In the genomic region with DNA sequence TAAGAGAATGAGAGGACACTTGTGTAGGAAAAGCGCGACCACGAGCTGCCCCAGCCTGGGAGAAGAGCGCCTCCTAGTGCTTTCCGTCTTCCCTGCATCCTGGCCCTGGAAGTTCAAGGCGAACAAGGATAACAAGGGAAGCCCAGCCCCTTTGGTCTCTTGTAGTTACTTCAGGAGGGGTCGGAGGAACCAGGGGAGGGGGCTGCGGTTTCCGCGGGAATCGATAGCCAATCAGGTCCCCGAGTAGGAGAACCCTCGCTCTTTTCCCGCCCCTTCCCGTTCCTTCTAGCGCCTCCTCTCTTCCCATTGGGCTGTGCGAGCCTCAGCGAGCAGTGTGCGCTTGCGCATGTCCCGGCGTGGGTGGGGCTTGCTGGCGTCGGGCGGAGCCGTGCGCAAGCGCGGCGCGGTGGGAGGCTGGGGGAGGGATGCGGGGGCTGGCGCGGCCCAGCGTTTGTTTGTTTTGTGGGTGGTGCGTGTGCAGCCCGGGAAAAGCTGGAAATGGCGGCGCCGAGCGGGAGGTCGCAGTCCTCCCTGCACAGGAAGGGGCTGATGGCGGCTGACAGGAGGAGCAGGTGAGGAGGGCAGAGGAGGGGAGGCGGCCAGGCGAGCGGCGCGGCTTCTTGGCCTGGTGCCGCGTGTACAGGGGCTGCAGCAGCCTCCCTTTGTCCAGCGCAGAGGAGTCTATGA, we compare ENCODE assay signal across 8 mouse cellular contexts. TPM values are rescaled to one million over a fixed set of nuclear protein-coding genes. Genes with fewer than 3 reads are reported as not detected.
DNase-seq lines count a peak whose midpoint lies in the region; ATAC-seq and TF ChIP-seq lines count a peak whose summit lies in the region.

A gene (plus strand): TSS at position 360 of the 687 bp plus-strand sequence.

- ATAC-seq in kidney, embryonic 14.5 days (ENCODE audit: low FRiP score, low TSS enrichment): peak; percentile 99
- ATAC-seq in limb, embryonic 15.5 days (ENCODE audit: insufficient number of reproducible peaks, low FRiP score, low TSS enrichment, low read depth): peak; percentile 100

- H3K27ac ChIP-seq in bone marrow macrophage, adult 2 months (ENCODE audit: insufficient read depth, low read depth, low read length): peak within 1 kb of the TSS; percentile 88
- peak within 1 kb of the TSS; percentile 28 for H3K27ac ChIP-seq in embryonic fibroblast, embryonic 13.5 days (ENCODE audit: insufficient read depth, low read length)
- peak within 1 kb of the TSS; percentile 77 for H3K27ac ChIP-seq in kidney, embryonic 14.5 days (ENCODE audit: low read depth, low read length)
- peak within 1 kb of the TSS; percentile 93 for H3K27ac ChIP-seq in limb, embryonic 15.5 days

- H3K9me3 ChIP-seq in kidney, embryonic 14.5 days (ENCODE audit: control insufficient read depth, low read length): no peaks in the 10 kb centered on the region
- no peaks in the 10 kb centered on the region for H3K9me3 ChIP-seq in limb, embryonic 15.5 days

- peaks cover 7% of the 10 kb centered on the region for H3K4me1 ChIP-seq in bone marrow macrophage, adult 2 months (ENCODE audit: control insufficient read depth, insufficient read depth, low read length)
- H3K4me1 ChIP-seq in embryonic fibroblast, embryonic 13.5 days (ENCODE audit: control insufficient read depth, insufficient read depth, low read length): no peaks in the 10 kb centered on the region
- 0 out of 2 replicates have a peak, but pooled peaks cover 6% of the 10 kb centered on the region for H3K4me1 ChIP-seq in kidney, embryonic 14.5 days (ENCODE audit: control insufficient read depth, insufficient read depth, low read length)
- peaks cover 11% of the 10 kb centered on the region; the same call in 1 of the 2 replicates for H3K4me1 ChIP-seq in limb, embryonic 15.5 days

- peak; percentile 84 for TF ChIP-seq CTCF in bone marrow macrophage, adult 2 months (IDR thresholded peaks at IDR 0.05; ENCODE audit: low read depth, low read length)
- peak; percentile 89 for TF ChIP-seq CTCF in embryonic fibroblast, embryonic 13.5 days (IDR thresholded peaks at IDR 0.05; ENCODE audit: borderline replicate concordance, insufficient read depth, low read length)

- peaks cover 26% of the 10 kb centered on the region for H3K36me3 ChIP-seq in kidney, embryonic 14.5 days (ENCODE audit: control insufficient read depth, insufficient read depth, low read length)
- peaks cover 24% of the 10 kb centered on the region for H3K36me3 ChIP-seq in limb, embryonic 15.5 days

- DNase-seq in A20 (ENCODE audit: low read depth, low spot score): peak; percentile 97
- DNase-seq in heart, adult 9 months (ENCODE audit: low spot score in 2 of 2): peak; percentile 98
- peak; percentile 87 to 93 for DNase-seq in monocyte, adult 2 months (ENCODE audit: low read depth in 1 of 2, low spot score in 2 of 2)
- DNase-seq in spleen, postnatal 36 days (ENCODE audit: low spot score in 2 of 2): peak; percentile 97 to 98

- peak within 1 kb of the TSS; percentile 52 for H3K4me2 ChIP-seq in kidney, embryonic 14.5 days (replicated peaks; ENCODE audit: low read depth, low read length)
- peak within 1 kb of the TSS; percentile 59 for H3K4me2 ChIP-seq in limb, embryonic 15.5 days

- H3K4me3 ChIP-seq in bone marrow macrophage, adult 2 months (ENCODE audit: insufficient read depth, low read length): peak within 1 kb of the TSS; percentile 93
- peak within 1 kb of the TSS; percentile 86 for H3K4me3 ChIP-seq in embryonic fibroblast, embryonic 13.5 days (ENCODE audit: insufficient read depth, low read length)
- peak within 1 kb of the TSS; percentile 60 for H3K4me3 ChIP-seq in kidney, embryonic 14.5 days (ENCODE audit: low read length)
- H3K4me3 ChIP-seq in limb, embryonic 15.5 days: peak within 1 kb of the TSS; percentile 85

- H3K27me3 ChIP-seq in kidney, embryonic 14.5 days (ENCODE audit: control insufficient read depth, insufficient read depth, low read length): no peaks in the 10 kb centered on the region
- no peaks in the 10 kb centered on the region for H3K27me3 ChIP-seq in limb, embryonic 15.5 days

- TF ChIP-seq POLR2A in bone marrow macrophage, adult 2 months (IDR thresholded peaks at IDR 0.05; ENCODE audit: borderline replicate concordance, low read depth, low read length): peak; percentile 36; the same call in 1 of the 2 replicates
- TF ChIP-seq POLR2A in embryonic fibroblast, embryonic 13.5 days (IDR thresholded peaks at IDR 0.05; ENCODE audit: low read depth, low read length): peak; percentile 71

- H3K9ac ChIP-seq in kidney, embryonic 14.5 days (ENCODE audit: low read depth, low read length): peak within 1 kb of the TSS; percentile 70
- H3K9ac ChIP-seq in limb, embryonic 15.5 days: peak within 1 kb of the TSS; percentile 88

- WGBS in kidney, embryonic 14.5 days: under 1% methylated on average over 50 of the region's 51 CpGs
- WGBS in limb, embryonic 15.5 days: under 1% methylated on average over 51 of the region's 51 CpGs

RNA-seq across cellular contexts. Expression of the gene that starts here (rescaled TPM):
- 37.0 and 37.5 TPM in 2 replicates for polyA plus RNA-seq in bone marrow macrophage, adult 2 months (2012; ENCODE audit: insufficient read depth, insufficient read length, missing spikeins)
- 16.5 and 24.9 TPM in 2 replicates for polyA plus RNA-seq in embryonic fibroblast, embryonic 13.5 days (2011; ENCODE audit: insufficient read length, low read depth, missing spikeins)
- 46.1 and 66.5 TPM in 2 replicates for polyA plus RNA-seq in kidney, embryonic 14.5 days (2014; fragmentation: Nextera tagmentation; extraction: Ambion mirVana)
- 47.1 and 51.2 TPM in 2 replicates for polyA plus RNA-seq in limb, embryonic 15.5 days (2015; fragmentation: Nextera tagmentation; extraction: Ambion mirVana)

Comparison
In these comparisons a context has a peak if more than half of its experiments do, and no peak if none do; other contexts are left out.
1. Peak in every context shown above with its lines: DNase-seq, ATAC-seq, H3K4me3 ChIP-seq and H3K27ac ChIP-seq.
2. H3K27ac ChIP-seq: peak in every context shown above with its lines; median percentile 93 in limb, embryonic 15.5 days; 88 in bone marrow macrophage, adult 2 months; 77 in kidney, embryonic 14.5 days; 28 in embryonic fibroblast, embryonic 13.5 days.